Mouse (Mus musculus): ENCODE results near the gene Unc13d.

- TF ChIP-seq CTCF (conservative IDR thresholded peaks at IDR 0.05; ENCODE audit: low read length) (no peak), NANOG (IDR thresholded peaks at IDR 0.05; ENCODE audit: borderline replicate concordance, low read length) (no peak)
Measured at GRCm38 (mm10) chr11:116058868-116059690, 18.7 kb downstream of the Unc13d start.

Data from E14TG2a.4 (cell line).